Mouse (Mus musculus): ENCODE data around the gene Iqcf5. TPM values are rescaled to one million over a fixed set of nuclear protein-coding genes. Genes with fewer than 3 reads are reported as not detected.

The Iqcf5 gene
- not detected for total RNA-seq (2021)

DNA sequence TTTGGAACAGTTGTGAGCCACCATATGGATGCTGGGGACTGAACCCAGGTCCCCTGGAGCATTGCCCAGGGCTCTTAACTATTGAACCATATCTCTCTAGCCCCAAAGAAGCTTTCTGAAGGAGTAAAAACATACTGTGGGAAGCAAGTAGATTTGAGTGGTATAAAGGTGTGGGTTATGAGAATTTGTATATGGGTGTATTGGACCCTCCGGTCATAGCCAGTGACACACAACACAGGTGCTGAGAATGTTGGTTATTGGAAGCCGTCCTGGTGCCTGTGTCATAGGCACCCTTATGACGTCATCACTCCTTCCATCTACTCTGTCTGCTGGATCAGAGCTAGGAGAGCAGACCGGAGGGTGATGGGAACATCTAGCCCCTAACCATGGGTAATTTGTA is at the start of gene Iqcf5:
Iqcf5 (plus strand) TSS at position 301 of the 400 bp plus-strand sequence.
- no peak for DNase-seq

GRCm38 (mm10) chr9:106464751-106465541 is 49.4 kb upstream of the Iqcf5 start:
- peak; percentile 68 for DNase-seq

DNA sequence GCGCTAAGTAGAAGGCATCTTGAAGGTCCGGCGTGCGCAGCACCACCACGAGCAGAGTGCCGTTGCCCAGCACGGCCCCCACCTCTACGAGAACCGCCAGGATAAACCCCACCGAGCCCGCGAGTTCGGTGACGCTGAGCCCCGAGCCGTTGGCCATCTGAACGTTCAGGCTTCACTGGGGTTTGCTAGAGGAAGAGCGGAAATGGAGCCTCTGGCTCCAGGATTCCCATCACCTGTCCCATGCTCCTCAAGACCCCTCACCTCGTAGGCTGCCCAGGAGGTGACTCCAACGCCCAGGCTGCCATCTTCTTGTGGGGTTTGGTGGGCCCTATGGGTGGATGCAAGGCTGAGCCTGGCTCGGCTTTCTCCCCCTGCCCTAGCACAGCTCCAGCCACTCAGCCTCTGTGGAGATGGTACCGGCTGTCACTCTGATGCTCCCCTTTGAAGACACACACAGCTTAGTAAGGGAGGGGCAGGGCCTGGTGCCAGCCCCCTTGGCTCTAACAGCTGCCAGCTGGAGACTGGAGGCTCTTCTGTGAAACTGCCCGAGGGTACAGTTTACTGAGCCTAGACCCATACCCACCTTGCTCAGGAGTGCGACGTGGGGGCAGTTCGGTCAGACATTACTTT is 48.7 kb upstream of the Iqcf5 start, which contains the start of gene Gpr62:
Gpr62 (minus strand) TSS at position 368 of the 630 bp plus-strand sequence.
- no peak for DNase-seq

DNA sequence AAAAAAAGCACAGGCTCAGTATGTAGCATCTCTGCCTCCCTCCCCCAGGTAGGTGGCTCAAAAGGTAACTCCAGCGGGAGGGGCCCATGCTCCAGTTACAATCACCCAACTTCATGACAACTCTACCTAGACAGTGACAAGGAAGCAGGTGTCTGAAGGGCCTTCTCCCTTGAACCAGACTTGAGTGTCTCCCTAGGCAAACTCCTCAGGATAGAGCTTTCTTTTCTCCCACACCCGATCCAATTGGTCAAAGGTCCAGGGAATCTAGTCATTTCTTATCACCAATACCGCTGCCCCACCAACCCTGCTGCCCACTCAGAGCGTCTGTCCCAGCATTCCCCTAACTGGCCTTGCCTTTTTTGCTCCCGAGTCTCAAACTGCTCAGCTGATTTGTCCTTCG is 47.7 kb upstream of the Iqcf5 start:
- no peak for DNase-seq

- no peak for DNase-seq
Measured at GRCm38 (mm10) chr9:106467746-106468145, 46.6 kb upstream of the Iqcf5 start.

GRCm38 (mm10) chr9:106469317-106469716 is 45.1 kb upstream of the Iqcf5 start:
- no peak for DNase-seq

DNA sequence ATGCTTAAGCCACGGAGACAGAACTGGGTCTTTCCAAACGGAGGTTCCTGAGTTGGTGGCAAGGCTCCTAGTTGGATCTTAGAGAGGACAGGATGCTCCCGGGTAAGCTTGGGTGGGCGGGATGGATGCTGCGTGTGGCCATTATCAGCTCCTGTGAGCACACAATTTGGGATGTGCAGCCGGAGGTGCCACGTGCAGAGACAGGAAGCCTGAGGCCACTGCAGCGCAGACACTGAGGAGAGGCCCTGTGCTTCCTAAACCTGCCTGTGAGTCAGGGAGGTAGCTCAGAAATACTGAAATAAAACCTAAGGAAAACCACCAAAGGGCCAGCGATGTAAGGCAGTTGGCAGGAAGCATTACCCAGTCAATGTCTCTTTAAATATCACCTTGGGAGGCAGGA is 44.6 kb upstream of the Iqcf5 start:
- DNase-seq, result no peak

DNA sequence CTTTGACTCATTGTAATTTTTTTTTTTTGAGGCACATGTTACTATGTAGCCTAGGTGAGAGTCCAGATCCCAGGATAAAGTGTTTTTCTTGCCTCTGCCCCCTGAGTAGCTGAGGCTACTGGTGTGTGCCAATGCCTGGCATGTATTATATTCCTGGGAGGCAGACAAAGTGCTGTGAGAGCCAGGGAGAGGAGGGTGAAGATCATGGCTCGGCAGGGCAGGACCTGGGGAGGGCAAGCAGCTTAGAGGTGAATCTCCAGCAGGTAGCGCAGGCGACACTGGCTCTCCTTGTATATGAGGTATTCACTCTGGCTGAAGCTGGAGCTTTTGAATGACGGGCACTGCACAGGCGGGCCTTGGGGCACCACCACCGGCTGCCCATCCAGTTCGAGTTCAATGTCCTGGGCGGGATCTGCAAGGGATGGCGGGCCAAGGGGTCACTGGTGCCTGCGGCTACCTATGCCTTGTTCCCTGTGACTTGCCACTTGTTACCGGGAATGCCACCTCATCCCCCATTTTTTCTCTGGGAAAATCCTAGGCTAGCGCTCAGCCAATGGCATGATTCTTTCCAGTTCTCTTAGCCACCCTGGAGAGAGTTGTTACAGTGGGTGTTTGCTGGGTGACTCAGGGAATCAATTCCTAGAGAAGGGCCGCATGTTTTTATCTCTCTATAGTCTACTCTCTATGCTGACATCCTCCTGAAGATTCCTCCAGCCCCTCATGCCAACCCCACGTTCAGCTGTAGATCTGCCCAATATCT is 43.2 kb upstream of the Iqcf5 start:
- no peak for DNase-seq

- peak; percentile 75 for DNase-seq
Measured at GRCm38 (mm10) chr9:106471892-106472291, 42.5 kb upstream of the Iqcf5 start.

DNA sequence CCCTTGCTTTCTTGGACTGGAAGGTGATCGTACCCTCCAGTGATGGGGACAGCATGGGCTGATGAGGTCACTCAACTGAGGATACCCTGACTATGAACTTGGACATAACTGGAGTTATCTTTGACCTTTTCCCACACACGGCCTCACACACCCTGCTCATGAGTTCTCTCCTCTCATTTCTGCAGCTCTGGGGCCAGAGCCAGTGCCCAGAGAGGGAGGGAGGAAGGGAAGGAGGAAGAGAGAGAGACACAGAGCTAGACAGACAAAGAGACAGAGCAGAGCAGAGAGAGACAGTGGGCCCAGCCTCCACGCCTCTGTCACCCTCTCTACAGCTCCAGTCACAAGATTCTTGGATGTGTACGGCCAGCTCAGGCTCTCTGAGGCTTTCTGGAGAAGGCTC is 42.1 kb upstream of the Iqcf5 start:
- DNase-seq, result no peak

- DNase-seq, result no peak
Measured at GRCm38 (mm10) chr9:106473081-106473752, 41.2 kb upstream of the Iqcf5 start.

GRCm38 (mm10) chr9:106473753-106474105 is 40.6 kb upstream of the Iqcf5 start:
- no peak for DNase-seq

DNA sequence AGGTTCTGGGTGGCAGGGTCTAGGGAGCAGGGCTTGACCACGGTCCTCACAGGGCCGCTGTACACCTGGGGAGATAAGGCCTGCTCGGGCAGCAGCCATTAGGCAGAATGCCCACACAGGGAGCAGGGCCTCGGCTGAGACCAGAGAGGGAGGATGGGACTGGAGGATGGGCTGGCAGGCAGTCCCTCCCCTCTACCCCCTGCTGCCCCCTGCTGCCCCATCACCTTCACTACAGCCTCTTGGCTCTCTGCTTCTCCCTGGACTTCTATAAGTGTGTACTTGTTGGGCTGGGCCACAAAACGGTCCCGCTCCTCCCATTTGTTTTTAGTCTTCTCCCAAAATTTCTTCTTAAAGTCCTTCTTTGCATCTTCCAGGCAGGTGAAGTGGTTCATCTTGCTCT is 39.9 kb upstream of the Iqcf5 start:
- peak; percentile 86 for DNase-seq

DNA sequence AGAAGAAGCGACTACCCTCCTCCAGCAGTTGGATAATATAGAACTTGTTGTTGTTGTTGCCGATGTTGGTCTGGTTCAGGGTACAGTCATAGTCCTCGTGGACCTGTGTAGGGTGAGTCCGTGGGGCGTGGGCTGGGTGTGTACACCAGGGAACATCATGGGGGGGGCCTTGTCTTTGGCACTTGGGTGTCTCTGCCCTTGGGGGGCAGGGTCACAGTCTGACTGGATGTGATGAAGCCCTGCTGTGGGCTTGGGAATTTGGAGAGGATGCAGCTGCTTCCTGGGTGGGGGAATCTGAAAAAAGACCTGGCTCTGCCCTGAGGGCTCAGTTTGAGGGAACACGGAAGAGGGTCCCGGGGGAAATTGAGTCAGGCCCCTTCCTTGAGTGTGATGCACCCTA is 39.3 kb upstream of the Iqcf5 start:
- peak; percentile 48 for DNase-seq

- DNase-seq, result no peak
Measured at GRCm38 (mm10) chr9:106475663-106476001, 38.7 kb upstream of the Iqcf5 start, which contains the start of gene Rrp9. Rrp9 (plus strand) TSS chr9:106475963.

GRCm38 (mm10) chr9:106476002-106476923 is 38.1 kb upstream of the Iqcf5 start:
- DNase-seq, result peak; percentile 62

GRCm38 (mm10) chr9:106476924-106477484 is 37.4 kb upstream of the Iqcf5 start, which contains the start of gene Parp3:
Parp3 (minus strand) TSS chr9:106476949.
- DNase-seq, result peak; percentile 99

- peak; percentile 6 for DNase-seq
Measured at GRCm38 (mm10) chr9:106477649-106478048, 36.7 kb upstream of the Iqcf5 start.

GRCm38 (mm10) chr9:106478101-106478500 is 36.3 kb upstream of the Iqcf5 start:
- DNase-seq, result no peak

DNA sequence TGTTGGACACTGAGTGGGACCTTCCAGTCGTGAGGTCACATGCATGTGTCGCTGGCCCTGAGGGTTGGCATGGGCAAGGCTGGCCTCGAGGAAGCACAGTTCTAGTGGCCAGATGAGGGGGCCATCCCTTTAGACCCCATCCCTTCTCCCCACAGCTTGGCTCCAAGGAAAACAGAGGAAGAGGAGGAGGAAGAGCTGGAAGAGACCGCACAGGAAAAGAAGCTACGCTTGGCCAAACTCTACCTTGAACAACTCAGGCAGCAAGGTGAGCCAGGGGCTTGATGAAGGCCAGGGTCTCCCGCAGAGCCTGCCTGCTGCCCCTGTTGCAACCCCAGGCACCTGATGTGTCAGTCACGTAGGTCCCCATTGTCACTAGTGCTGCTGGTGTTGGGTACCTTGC is 33.8 kb upstream of the Iqcf5 start:
- peak; percentile 3 for DNase-seq

GRCm38 (mm10) chr9:106481075-106481474 is 33.3 kb upstream of the Iqcf5 start:
- peak; percentile 4 for DNase-seq
